Mouse (Mus musculus): ENCODE results near the gene Psip1.
"Not testable (repeated sequence)": the region's sequence is repeated elsewhere in the genome, so short reads cannot be mapped to it uniquely, and the experiment has no call there.

Gene Psip1

GRCm38 (mm10) chr4:83486117-83486901, at the start of gene Psip1:
Psip1 (minus strand) TSS chr4:83486459.
- DNase-seq (ENCODE audit: low spot score), result peak; percentile 95

GRCm38 (mm10) chr4:83534024-83534423, 47.8 kb upstream of the Psip1 start:
- no peak for DNase-seq (ENCODE audit: low spot score)

GRCm38 (mm10) chr4:83533168-83533911, 47.1 kb upstream of the Psip1 start:
- no peak for DNase-seq (ENCODE audit: low spot score)

GRCm38 (mm10) chr4:83530060-83530459, 43.8 kb upstream of the Psip1 start:
- not testable (repeated sequence) for DNase-seq (ENCODE audit: low spot score)

- DNase-seq (ENCODE audit: low spot score), result peak; percentile 55
Measured at GRCm38 (mm10) chr4:83527921-83528320, 41.7 kb upstream of the Psip1 start.

- DNase-seq (ENCODE audit: low spot score), result no peak
Measured at GRCm38 (mm10) chr4:83526988-83527334, 40.7 kb upstream of the Psip1 start.

DNA sequence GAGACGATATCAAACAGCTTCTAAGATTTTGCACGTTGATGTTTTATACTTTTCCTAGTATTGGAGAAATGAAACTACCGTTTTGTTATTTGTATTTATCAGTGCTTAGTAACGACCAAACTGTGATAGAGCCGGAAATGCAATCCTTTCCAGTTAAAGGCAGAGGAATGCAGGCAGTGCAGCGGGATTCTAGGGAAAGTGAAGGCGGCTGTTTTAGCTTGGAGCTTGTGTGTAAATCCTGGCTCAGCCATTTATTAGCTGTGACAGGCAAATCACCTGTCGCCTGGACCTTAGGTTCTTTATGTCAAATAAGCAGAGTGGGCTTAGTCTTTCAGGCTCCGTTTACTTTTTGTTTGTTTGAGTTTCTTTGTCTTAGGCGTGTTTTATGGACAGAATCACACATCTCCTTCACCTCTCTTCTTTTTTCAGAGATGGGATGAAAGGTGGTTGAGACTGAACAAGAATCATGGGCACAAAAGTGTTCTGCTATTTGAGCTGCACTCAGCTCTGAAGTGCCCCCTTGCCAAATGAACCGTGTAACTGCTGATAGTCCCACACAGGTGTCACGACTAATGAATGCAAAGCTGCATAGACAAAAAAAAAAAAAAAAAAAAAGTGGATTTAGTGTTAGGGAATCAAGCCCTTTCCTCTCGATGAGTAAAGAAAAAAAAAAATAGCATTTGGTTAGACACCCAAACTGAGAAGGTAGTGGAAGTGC, 40.2 kb upstream of the Psip1 start:
- no peak for DNase-seq (ENCODE audit: low spot score)

DNA sequence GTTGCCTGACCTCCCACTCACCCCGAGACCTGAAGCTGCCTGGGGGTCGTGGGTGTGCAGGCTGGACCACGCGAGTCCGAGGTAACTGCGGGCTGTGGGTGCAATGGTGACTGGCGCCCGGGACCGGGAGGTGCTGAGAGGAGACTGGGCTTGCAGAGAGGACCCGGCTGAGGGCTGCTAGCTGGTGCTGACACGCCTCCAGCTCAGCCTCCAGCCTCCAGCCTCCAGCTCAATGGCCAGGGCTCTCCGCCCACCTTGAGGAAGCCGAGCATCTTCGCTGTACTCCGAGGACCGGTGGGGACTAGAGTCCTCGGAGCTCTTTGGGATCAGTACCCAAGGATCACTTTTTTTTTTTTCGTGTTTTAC, 39.4 kb upstream of the Psip1 start:
- no peak for DNase-seq (ENCODE audit: low spot score)

DNA sequence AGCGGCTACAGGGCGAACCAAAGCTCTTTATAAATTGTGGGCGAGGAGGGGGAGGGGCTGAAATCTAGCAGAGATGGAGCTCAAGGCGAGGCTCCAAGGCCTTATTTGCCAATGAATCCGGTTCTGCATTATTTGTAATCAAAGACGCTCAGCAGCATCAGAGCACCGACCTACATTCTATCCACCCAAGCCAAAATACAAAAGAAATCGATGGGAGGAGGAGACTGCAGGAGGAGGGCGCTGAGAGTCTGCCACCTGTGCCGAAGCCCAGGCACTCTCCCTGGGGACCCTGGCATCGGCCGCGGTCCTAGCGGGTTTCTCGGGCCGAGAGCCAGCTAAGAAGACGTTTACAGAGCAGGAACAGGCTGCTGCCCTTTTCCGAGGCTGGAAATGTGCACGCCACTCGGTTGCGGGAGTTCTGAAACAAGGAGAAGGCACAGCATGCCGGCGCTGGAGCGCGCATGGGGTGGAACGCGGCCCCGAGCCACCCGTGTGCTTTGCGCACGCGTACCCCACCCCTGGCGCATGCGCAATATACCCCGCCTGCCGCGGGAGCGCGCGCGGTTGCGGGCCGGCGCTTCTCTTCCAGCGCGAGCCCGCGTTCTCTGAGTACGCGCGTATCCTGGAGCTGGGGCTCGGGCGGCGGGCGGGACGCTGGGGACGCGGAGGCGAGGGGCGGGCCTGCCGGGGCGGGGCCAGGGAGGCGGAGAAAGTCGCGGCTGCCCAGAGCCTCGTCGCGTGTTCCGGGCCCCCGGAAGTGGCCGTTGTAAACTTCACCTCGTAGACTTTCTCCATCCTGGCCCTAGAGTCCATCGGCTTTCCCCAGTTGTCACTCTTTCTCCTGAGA, 38.8 kb upstream of the Psip1 start, which contains the start of gene Ccdc171:
Gene Ccdc171, plus strand, starts transcription at position 703 of the 847 bp plus-strand sequence.
- DNase-seq (ENCODE audit: low spot score), result peak; percentile 97

DNA sequence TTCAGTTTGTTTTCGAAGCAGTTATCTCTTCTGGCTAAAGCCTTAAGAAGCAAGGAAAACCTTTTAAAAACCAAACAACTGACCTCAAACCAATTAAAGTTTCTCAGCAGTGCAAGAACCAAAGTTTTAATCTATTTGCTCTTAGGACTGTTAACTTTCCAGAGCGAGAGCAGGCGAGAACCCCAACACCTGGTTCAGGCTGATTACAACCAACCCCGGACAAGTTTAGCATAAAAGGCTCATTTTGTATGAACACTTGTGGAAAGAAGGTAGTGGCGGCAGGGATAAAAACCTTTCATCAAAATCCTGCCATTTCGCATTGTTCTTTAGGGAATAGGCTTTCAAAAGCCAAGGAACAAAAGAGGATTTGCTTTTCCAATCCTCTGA, 38.2 kb upstream of the Psip1 start:
- no peak for DNase-seq (ENCODE audit: low spot score)

- no peak for DNase-seq (ENCODE audit: low spot score)
Measured at GRCm38 (mm10) chr4:83522066-83522465, 35.8 kb upstream of the Psip1 start.

GRCm38 (mm10) chr4:83520308-83520707, 34.0 kb upstream of the Psip1 start:
- no peak for DNase-seq (ENCODE audit: low spot score)

DNA sequence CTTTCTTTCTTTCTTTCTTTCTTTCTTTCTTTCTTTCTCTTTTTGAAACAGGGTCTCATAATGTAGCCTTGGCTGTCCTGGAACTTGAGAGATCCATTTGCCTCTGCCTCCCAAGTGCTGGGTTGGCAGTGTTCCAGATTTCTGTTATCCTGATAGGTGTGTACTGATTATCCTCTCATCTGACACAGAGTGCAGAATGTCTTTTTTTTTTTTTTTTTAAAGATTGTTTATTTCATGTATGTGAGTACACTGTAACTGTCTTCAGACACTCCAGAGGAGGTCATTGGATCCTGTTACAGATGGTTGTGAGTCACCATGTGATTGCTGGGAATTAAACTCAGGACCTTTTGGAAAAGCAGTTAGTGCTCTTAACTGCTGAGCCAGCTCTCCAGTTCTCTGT, 33.5 kb upstream of the Psip1 start:
- no peak for DNase-seq (ENCODE audit: low spot score)

DNA sequence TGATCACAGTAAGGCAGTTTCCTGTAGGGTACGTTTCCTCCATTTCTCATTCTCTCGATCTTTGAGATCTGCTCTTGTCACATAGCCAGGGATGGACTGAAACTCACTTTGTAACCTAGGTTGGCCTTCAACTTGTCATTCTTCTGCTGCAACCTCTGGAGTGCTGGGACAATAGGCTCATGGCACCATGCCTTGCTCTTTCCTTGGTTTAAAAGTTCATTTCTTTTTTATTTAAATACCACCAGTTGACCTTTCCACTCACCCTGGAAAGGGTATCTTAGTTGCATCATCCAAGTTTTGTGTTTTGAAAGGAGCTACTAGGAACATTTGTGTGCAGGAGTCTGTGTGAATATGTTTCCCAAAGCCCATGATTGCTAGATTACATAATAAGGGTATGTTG, 32.9 kb upstream of the Psip1 start:
- no peak for DNase-seq (ENCODE audit: low spot score)

DNA sequence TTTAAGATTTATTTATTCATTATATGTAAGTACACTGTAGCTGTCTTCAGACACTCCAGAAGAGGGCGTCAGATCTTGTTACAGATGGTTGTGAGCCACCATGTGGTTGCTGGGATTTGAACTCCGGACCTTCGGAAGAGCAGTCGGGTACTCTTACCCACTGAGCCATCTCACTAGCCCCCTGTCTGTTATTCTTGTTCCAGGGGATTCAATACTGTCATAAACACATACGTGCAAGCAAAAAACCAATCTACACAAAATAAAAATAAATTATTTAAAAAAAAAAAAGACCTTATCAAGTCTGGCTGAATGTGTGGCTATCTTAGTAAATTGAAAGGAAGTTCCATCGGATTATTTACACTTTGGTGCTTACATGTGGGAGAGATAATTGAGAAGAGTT, 29.9 kb upstream of the Psip1 start:
- not testable (repeated sequence) for DNase-seq (ENCODE audit: low spot score)

DNA sequence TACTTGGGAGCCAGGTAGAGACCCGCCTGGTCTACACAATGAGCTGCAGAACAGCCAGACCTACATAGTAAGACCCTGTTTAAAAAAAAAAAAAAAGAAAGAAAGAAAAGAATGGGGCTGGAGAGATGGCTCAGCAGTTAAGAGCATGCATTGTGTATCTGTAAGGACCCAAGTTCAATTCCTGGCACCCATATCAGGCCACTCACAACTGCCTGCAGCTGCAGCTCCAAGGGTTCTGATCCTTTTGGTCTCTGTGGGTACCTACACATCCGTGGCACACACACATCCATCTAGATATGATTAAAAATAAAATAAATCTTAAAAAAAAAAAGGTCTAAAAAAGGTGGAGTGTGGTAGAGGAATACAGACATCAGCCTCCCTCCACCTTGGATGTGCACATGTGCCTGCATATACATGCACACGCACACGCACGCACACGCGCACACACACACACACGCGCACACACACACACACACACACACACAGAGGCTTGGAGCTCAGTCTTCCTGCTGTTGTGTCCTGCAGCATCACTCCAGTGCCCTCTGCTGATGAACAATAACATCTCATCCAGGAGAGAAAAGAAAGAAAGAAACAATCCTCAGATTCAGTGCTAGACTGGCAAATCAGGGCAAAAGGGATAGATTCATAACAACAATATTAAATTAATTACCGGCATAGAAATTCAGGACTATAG, 28.9 kb upstream of the Psip1 start:
- no peak for DNase-seq (ENCODE audit: low spot score)

DNA sequence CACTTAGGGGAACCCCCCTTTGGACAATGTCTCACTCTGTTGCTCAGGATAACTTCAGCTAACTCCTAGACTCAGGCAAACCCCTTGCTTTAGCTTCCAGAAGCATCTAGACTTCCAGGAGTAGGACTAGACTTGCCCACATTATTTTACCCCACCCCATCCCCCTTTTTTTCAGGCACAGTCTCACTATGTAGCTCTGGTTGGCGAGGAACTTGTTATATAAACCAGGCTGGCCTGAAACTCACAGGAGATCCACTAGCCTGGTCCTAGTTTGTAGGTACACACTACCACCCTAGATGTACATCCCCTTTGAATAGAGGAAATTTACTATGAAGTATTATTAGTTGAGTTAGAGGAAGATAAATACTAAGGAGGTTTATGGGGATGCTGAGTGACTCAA, 27.9 kb upstream of the Psip1 start:
- no peak for DNase-seq (ENCODE audit: low spot score)

- DNase-seq (ENCODE audit: low spot score), result no peak
Measured at GRCm38 (mm10) chr4:83512644-83513043, 26.4 kb upstream of the Psip1 start.

- no peak for DNase-seq (ENCODE audit: low spot score)
Measured at GRCm38 (mm10) chr4:83512217-83512616, 26.0 kb upstream of the Psip1 start.

DNA sequence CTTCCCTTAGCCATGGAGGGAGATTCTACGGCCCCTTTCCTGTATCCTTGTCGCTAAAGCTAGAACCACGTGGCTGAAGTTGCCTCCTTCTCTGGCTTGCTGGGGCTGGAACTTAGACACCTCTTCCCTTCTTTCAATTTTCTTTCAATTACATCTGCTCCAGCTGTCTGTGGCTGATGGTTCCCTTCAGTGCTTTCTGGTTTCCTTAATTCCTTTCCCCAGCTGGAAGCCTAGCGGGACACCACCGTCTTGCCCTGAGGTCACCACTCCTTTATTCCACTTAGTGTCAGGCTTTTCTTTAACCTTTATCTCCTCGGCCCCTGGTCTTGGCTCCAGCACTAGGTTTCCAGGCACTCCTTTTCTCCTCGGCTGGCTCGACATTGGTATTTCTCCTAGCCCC, 24.8 kb upstream of the Psip1 start:
- DNase-seq (ENCODE audit: low spot score), result no peak

- DNase-seq (ENCODE audit: low spot score), result no peak
Measured at GRCm38 (mm10) chr4:83509600-83509999, 23.3 kb upstream of the Psip1 start.

Data from testis, postnatal 10 days (tissue).